25 mouse cellular contexts compared by ENCODE assay signal in genomic region chr14:122793368-122793767, GRCm38 (mm10).
"Had no signal": no experiment of that assay in that cellular context is flagged by ENCODE, and none has a peak within 500 bp of the region (broad histone marks: within the 10 kb centered on the region; RNA-seq: fewer than 3 reads in every experiment).

No protein-coding gene starts in this region.

- H3K27me3 ChIP-seq: embryonic facial prominence, embryonic 12.5 days; embryonic facial prominence, embryonic 13.5 days; embryonic facial prominence, embryonic 15.5 days; forebrain, embryonic 12.5 days; forebrain, embryonic 13.5 days; forebrain, embryonic 15.5 days had no signal

- H3K9ac ChIP-seq: embryonic facial prominence, embryonic 12.5 days; embryonic facial prominence, embryonic 13.5 days; embryonic facial prominence, embryonic 15.5 days; forebrain, embryonic 12.5 days; forebrain, embryonic 13.5 days; forebrain, embryonic 15.5 days; forebrain, postnatal 0 days had no signal

- H3K27ac ChIP-seq: embryonic facial prominence, embryonic 10.5 days; embryonic facial prominence, embryonic 12.5 days; embryonic facial prominence, embryonic 13.5 days; embryonic facial prominence, embryonic 15.5 days; forebrain, embryonic 10.5 days; forebrain, embryonic 12.5 days; forebrain, embryonic 13.5 days; forebrain, embryonic 15.5 days; gastrocnemius, adult 2 months; heart, adult 2 months; heart, embryonic 10.5 days had no signal

- H3K9me3 ChIP-seq: embryonic facial prominence, embryonic 10.5 days; embryonic facial prominence, embryonic 12.5 days; embryonic facial prominence, embryonic 13.5 days; embryonic facial prominence, embryonic 15.5 days; forebrain, embryonic 10.5 days; forebrain, embryonic 12.5 days; forebrain, embryonic 13.5 days; forebrain, embryonic 15.5 days; heart, embryonic 10.5 days had no signal

- H3K4me3 ChIP-seq: embryonic facial prominence, embryonic 10.5 days; embryonic facial prominence, embryonic 12.5 days; embryonic facial prominence, embryonic 13.5 days; embryonic facial prominence, embryonic 15.5 days; erythroblast, embryonic 14.5 days; forebrain, embryonic 10.5 days; forebrain, embryonic 12.5 days; forebrain, embryonic 13.5 days; forebrain, embryonic 15.5 days; gastrocnemius, adult 2 months; heart, adult 2 months; heart, embryonic 10.5 days had no signal

- DNase-seq: cerebellum, adult 9-11 months; cerebellum, postnatal 10 days; cerebellum, postnatal 14 days; cerebellum, postnatal 25 days; cerebellum, postnatal 36 days; embryo, embryonic 11 days; forebrain, postnatal 0 days; gastrocnemius, adult 2 months; gastrocnemius, postnatal 10 days; gastrocnemius, postnatal 14 days; gastrocnemius, postnatal 25 days; gastrocnemius, postnatal 36 days; heart, adult 11 months; heart, adult 18-20 months; heart, adult 2 months had no signal

- H3K4me2 ChIP-seq: embryonic facial prominence, embryonic 12.5 days; embryonic facial prominence, embryonic 13.5 days; embryonic facial prominence, embryonic 15.5 days; forebrain, embryonic 12.5 days; forebrain, embryonic 13.5 days; forebrain, embryonic 15.5 days had no signal

- H3K36me3 ChIP-seq: embryonic facial prominence, embryonic 10.5 days; embryonic facial prominence, embryonic 12.5 days; embryonic facial prominence, embryonic 13.5 days; embryonic facial prominence, embryonic 15.5 days; forebrain, embryonic 10.5 days; forebrain, embryonic 12.5 days; forebrain, embryonic 15.5 days; heart, embryonic 10.5 days had no signal

- H3K4me1 ChIP-seq: embryonic facial prominence, embryonic 10.5 days; embryonic facial prominence, embryonic 12.5 days; embryonic facial prominence, embryonic 13.5 days; embryonic facial prominence, embryonic 15.5 days; heart, embryonic 10.5 days had no signal
